Mouse (Mus musculus): ENCODE results near the gene Cmc2. TPM values are rescaled to one million over a fixed set of nuclear protein-coding genes. Genes with fewer than 3 reads are reported as not detected.
A peak's percentile ranks its signal among the peaks of the same experiment; 100 is the strongest.

Gene Cmc2
- total and polyA plus RNA-seq, 2 experiments, result 4.2 to 9.3 TPM

DNA sequence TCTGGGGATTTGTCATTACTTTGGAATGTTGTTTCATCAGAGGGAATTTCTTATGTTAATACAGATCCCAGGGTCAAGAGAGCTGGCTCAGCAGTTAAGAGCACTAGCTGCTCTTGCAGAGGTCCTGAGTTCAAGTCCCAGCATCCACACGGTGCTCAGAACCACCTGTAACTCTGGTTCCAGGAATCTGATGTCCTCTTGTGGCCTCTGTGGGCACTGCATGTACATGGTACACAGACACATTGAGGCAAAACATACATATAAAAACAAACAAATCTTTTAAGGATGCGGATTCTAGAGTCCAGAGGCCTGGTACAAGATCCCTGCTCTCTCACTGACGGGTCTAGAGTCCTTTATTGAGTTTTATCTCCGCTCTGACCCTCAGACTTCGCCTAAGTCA is 7.3 kb upstream of the Cmc2 start:
- Histone ChIP-seq H3K79me2 (ENCODE audit: control insufficient read depth, insufficient read depth, low read length) (no peaks in the 10 kb centered on the region), H3K27ac (replicated peaks; ENCODE audit: insufficient read depth, low read depth, low read length) (no peak overlapping the region), H3K4me3 (ENCODE audit: insufficient read depth, low read depth, low read length) (no peak overlapping the region), H3K4me1 (ENCODE audit: control insufficient read depth, insufficient read depth, low read length) (no peaks in the 10 kb centered on the region), H3K9ac (ENCODE audit: low read depth, low read length) (no peak overlapping the region), H3K36me3 (ENCODE audit: control insufficient read depth, insufficient read depth, low read length) (no peaks in the 10 kb centered on the region), H3K27me3 (ENCODE audit: control insufficient read depth, insufficient read depth, low read length) (no peaks in the 10 kb centered on the region)
- TF ChIP-seq CTCF (IDR thresholded peaks at IDR 0.05; ENCODE audit: low read depth, low read length) (no peak), POLR2A (IDR thresholded peaks at IDR 0.05; ENCODE audit: extremely low read depth, insufficient read depth, low read length) (no peak)
- WGBS, result 93% methylated on average over 5 of the region's 5 CpGs
- DNase-seq (ENCODE audit: extremely low read depth, low read depth, low spot score), result no peak

GRCm38 (mm10) chr8:116927880-116928279 is 6.6 kb upstream of the Cmc2 start:
- no peak for DNase-seq (ENCODE audit: extremely low read depth, low read depth, low spot score)
- H3K4me3 ChIP-seq (ENCODE audit: insufficient read depth, low read depth, low read length), result no peak overlapping the region
- TF ChIP-seq CTCF (IDR thresholded peaks at IDR 0.05; ENCODE audit: low read depth, low read length), result peak; percentile 78
- no peak for TF ChIP-seq POLR2A (IDR thresholded peaks at IDR 0.05; ENCODE audit: extremely low read depth, insufficient read depth, low read length)
- H3K9ac ChIP-seq (ENCODE audit: low read depth, low read length), result no peak overlapping the region
- H3K4me1 ChIP-seq (ENCODE audit: control insufficient read depth, insufficient read depth, low read length), result no peaks in the 10 kb centered on the region
- H3K79me2 ChIP-seq (ENCODE audit: control insufficient read depth, insufficient read depth, low read length), result no peaks in the 10 kb centered on the region
- H3K27me3 ChIP-seq (ENCODE audit: control insufficient read depth, insufficient read depth, low read length), result no peaks in the 10 kb centered on the region
- H3K27ac ChIP-seq (replicated peaks; ENCODE audit: insufficient read depth, low read depth, low read length), result no peak overlapping the region
- H3K36me3 ChIP-seq (ENCODE audit: control insufficient read depth, insufficient read depth, low read length), result no peaks in the 10 kb centered on the region
- 90% methylated on average over 9 of the region's 9 CpGs for WGBS

DNA sequence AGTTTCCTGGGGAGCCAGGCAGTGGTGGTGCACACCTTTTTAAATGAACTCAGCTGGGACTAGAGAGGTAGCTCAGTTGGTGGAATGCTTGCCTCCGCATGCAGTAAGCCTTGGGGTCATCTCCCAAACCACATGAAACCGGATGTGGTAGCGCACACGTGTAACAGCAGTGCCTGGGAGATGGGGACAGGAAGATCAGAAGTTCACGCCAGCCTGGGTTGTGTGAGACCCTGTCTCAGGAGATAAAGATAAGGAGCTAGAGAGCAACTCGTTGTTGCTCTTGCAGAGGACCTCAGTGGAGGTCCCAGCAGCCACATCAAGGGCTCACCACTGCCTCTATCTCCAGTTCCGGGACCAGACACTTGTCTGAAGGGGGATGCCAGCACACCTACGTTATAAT is 2.3 kb upstream of the Cmc2 start:
- Histone ChIP-seq H3K27me3 (ENCODE audit: control insufficient read depth, insufficient read depth, low read length) (no peaks in the 10 kb centered on the region), H3K9ac (ENCODE audit: low read depth, low read length) (no peak overlapping the region), H3K36me3 (ENCODE audit: control insufficient read depth, insufficient read depth, low read length) (no peaks in the 10 kb centered on the region), H3K79me2 (ENCODE audit: control insufficient read depth, insufficient read depth, low read length) (peaks cover 3% of the 10 kb centered on the region; the same call in 1 of the 2 replicates), H3K4me1 (ENCODE audit: control insufficient read depth, insufficient read depth, low read length) (peaks cover 4% of the 10 kb centered on the region; the same call in 1 of the 2 replicates), H3K4me3 (ENCODE audit: insufficient read depth, low read depth, low read length) (no peak overlapping the region), H3K27ac (replicated peaks; ENCODE audit: insufficient read depth, low read depth, low read length) (no peak overlapping the region)
- no peak for DNase-seq (ENCODE audit: extremely low read depth, low read depth, low spot score)
- TF ChIP-seq CTCF (IDR thresholded peaks at IDR 0.05; ENCODE audit: low read depth, low read length), result no peak
- no peak for TF ChIP-seq POLR2A (IDR thresholded peaks at IDR 0.05; ENCODE audit: extremely low read depth, insufficient read depth, low read length)
- WGBS, result 84% methylated on average over 8 of the region's 8 CpGs

DNA sequence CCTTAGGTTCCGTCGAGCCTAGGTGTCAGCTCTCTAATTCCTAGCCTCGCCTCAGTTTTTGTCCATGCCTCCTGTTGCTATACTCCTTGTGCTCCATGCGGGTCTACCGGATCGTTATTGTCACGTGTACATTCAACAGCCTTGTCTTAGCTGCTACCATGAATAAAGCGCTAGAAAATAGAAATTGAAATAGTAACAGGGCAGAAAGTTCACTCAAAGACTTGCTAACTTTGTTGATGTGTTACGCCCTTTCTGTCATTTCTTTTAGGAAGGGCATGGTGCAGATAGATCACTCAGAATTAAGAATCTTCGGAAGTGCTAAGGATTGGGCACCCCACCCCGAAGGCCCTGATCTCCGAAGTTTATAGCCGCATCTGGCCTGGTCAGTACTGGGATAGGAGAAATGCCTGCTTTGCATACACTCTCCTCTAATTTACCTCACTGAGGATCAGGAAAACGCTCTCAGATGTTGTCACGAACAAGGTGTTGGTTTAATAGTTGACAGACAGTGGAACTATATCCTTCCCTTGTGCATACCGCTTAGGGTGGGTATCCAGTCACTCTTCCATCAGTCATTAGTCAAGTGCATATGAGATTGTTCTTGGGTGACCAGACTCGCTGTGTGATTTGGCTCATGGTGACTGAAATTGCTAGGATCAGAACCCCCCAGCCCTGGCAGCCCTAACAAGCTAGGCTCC is 954 bp upstream of the Cmc2 start:
- 28% methylated on average over 17 of the region's 17 CpGs for WGBS

GRCm38 (mm10) chr8:116921005-116921336 is 284 bp downstream of the Cmc2 start:
- H3K4me1 ChIP-seq (ENCODE audit: control insufficient read depth, insufficient read depth, low read length), result peaks cover 4% of the 10 kb centered on the region; the same call in 1 of the 2 replicates
- peaks cover 6% of the 10 kb centered on the region; the same call in 1 of the 2 replicates for H3K79me2 ChIP-seq (ENCODE audit: control insufficient read depth, insufficient read depth, low read length)
- TF ChIP-seq CTCF (IDR thresholded peaks at IDR 0.05; ENCODE audit: low read depth, low read length) (no peak), POLR2A (IDR thresholded peaks at IDR 0.05; ENCODE audit: extremely low read depth, insufficient read depth, low read length) (no peak)
- no peaks in the 10 kb centered on the region for H3K36me3 ChIP-seq (ENCODE audit: control insufficient read depth, insufficient read depth, low read length)
- peak overlapping the region; percentile 73 for H3K27ac ChIP-seq (replicated peaks; ENCODE audit: insufficient read depth, low read depth, low read length)
- DNase-seq (ENCODE audit: extremely low read depth, low read depth, low spot score), result no peak
- under 1% methylated on average over 22 of the region's 22 CpGs for WGBS
- H3K4me3 ChIP-seq (ENCODE audit: insufficient read depth, low read depth, low read length), result peak overlapping the region; percentile 88
- peak overlapping the region; percentile 85 for H3K9ac ChIP-seq (ENCODE audit: low read depth, low read length)
- no peaks in the 10 kb centered on the region for H3K27me3 ChIP-seq (ENCODE audit: control insufficient read depth, insufficient read depth, low read length)

More for the DNA sequence above, 954 bp upstream of the Cmc2 start:
- Histone ChIP-seq H3K9ac (ENCODE audit: low read depth, low read length) (peak overlapping the region; percentile 88), H3K27me3 (ENCODE audit: control insufficient read depth, insufficient read depth, low read length) (no peaks in the 10 kb centered on the region), H3K36me3 (ENCODE audit: control insufficient read depth, insufficient read depth, low read length) (no peaks in the 10 kb centered on the region), H3K4me3 (ENCODE audit: insufficient read depth, low read depth, low read length) (peak overlapping the region; percentile 88), H3K27ac (replicated peaks; ENCODE audit: insufficient read depth, low read depth, low read length) (peak overlapping the region; percentile 73), H3K4me1 (ENCODE audit: control insufficient read depth, insufficient read depth, low read length) (peaks cover 4% of the 10 kb centered on the region; the same call in 1 of the 2 replicates), H3K79me2 (ENCODE audit: control insufficient read depth, insufficient read depth, low read length) (peaks cover 3% of the 10 kb centered on the region; the same call in 1 of the 2 replicates)
- no peak for DNase-seq (ENCODE audit: extremely low read depth, low read depth, low spot score)
- TF ChIP-seq POLR2A (IDR thresholded peaks at IDR 0.05; ENCODE audit: extremely low read depth, insufficient read depth, low read length), result no peak
- no peak for TF ChIP-seq CTCF (IDR thresholded peaks at IDR 0.05; ENCODE audit: low read depth, low read length)

DNA sequence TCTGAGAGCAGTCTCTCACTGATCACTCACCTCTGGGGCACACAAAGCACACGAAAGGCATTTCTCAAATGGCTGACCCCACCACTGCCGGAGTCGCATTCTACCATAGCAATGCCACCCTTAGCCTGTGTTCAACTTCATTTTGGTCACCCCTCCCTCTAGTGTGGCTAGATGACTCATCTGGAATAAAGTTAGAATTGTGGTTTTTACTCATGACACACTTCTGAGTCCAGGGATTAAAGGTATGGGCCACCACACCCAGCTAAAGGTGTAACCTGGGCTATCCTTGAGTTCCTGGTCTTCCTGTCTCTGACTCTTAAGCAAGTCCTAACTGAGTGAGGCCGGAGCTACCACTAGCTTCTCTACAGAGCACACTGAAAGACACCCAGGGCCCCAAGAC is 15.4 kb downstream of the Cmc2 start:
- no peak for DNase-seq (ENCODE audit: extremely low read depth, low read depth, low spot score)
- TF ChIP-seq POLR2A (IDR thresholded peaks at IDR 0.05; ENCODE audit: extremely low read depth, insufficient read depth, low read length), result no peak
- TF ChIP-seq CTCF (IDR thresholded peaks at IDR 0.05; ENCODE audit: low read depth, low read length), result no peak
- no peak overlapping the region for H3K27ac ChIP-seq (replicated peaks; ENCODE audit: insufficient read depth, low read depth, low read length)
- H3K4me1 ChIP-seq (ENCODE audit: control insufficient read depth, insufficient read depth, low read length), result no peaks in the 10 kb centered on the region
- peaks cover 7% of the 10 kb centered on the region; the same call in 1 of the 2 replicates for H3K36me3 ChIP-seq (ENCODE audit: control insufficient read depth, insufficient read depth, low read length)
- 97% methylated on average over 4 of the region's 4 CpGs for WGBS
- no peak overlapping the region for H3K9ac ChIP-seq (ENCODE audit: low read depth, low read length)
- no peaks in the 10 kb centered on the region; the same call in 1 of the 2 replicates for H3K79me2 ChIP-seq (ENCODE audit: control insufficient read depth, insufficient read depth, low read length)
- H3K4me3 ChIP-seq (ENCODE audit: insufficient read depth, low read depth, low read length), result no peak overlapping the region
- no peaks in the 10 kb centered on the region for H3K27me3 ChIP-seq (ENCODE audit: control insufficient read depth, insufficient read depth, low read length)
